Mouse (Mus musculus): ENCODE measurements around the gene Narf.

Narf gene

GRCm38 (mm10) chr11:121236564-121237344, at the start of gene Narf:
Gene Narf (plus strand): TSS chr11:121237253.
- DNase-seq (ENCODE audit: low spot score): peak; percentile 98

DNA sequence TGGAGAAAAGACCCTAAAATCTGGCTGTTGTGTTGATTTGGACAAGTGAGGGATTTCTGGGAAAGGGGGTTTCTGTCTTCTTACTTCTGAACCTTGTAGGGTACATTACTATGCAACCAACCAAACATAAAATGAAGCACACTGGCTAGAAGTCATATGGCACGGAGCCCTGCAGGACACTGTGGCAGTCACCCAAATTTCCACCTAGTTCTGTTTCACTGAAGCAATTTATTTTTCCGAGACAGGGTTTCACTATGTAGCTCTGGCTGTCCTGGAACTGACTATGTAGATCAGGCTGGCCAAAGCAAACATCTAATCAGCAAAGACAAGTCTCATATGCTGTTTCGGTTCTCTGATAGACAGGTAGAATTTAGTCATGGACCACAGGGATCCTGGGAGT, 47.4 kb upstream of the Narf start:
- no peak for DNase-seq (ENCODE audit: low spot score)

- DNase-seq (ENCODE audit: low spot score): no peak
Observed at GRCm38 (mm10) chr11:121192742-121193141, 44.3 kb upstream of the Narf start.

DNA sequence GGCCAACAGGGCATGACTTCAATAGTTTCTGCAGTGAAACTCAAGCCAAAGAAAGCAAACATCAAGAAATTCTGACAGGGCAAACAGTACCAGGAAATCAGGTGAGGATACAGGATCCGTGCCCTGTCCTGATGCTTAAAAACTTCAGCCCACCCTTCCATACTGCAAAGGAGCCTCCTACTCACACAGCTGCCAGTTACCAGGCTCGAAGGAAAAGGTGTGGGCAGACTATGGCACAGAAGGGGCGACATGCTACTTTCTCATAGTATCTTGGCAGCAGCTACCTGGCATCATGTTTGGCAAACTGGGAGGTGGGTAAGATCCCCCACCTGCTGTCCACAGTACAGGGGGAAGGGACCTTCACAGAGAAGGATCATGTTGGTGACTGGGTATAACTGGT, 43.6 kb upstream of the Narf start:
- DNase-seq (ENCODE audit: low spot score): no peak

GRCm38 (mm10) chr11:121198622-121199021, 38.4 kb upstream of the Narf start:
- DNase-seq (ENCODE audit: low spot score): no peak

DNA sequence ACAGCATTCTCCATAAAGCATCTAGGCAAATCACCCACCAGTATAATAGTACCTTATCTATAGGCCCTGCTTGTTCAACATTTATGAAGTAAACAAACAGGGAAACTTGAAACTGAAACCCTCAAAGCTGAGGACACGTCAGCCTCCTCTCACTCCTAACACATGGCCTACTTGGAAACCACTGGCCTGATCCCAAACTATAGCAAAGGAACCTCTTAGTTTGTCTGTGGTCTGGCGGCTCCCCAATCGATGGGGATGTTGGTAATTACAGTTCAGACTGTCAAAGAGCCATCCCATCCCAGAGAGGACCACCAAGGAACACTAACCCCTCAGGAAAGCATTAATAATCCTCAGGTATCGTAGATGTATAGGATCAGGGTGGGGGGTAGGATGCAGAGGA, 37.2 kb upstream of the Narf start:
- DNase-seq (ENCODE audit: low spot score): no peak

- DNase-seq (ENCODE audit: low spot score): no peak
Observed at GRCm38 (mm10) chr11:121200781-121201180, 36.3 kb upstream of the Narf start.

DNA sequence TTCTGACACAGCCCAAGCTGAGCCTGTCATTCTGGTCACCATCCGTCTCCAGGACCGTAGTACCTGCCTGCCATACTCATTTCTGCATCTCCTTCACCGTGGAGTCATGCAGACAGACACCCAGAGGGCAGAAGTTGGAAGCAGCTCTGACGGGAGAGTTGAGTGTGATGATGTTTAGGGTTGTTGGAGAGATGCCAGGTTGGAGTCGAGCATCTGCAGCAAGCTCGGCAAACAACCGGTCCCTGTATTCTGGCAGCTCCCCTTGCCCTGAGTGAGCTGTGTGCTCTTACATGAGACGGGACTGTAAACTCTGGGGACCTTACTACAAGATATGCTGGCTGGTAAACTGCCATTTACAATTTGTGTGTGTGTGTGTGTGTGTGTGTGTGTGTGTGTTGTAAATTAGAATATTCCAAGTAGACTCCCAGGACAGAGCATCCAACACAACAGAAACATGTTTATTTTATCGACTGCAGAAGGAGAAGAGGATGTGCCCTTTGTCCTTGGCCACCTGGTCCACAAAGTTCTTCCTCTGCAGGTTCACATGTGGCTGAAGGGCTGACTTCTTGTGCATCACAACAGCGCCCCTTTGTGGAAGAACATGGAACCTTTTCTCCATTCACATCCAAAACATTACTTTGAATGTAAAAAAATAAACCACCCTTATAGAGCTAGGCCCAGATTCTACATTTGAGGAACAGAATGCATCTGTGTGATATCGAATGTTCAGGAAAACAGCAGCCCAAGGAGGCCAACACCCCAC, 35.4 kb upstream of the Narf start:
- DNase-seq (ENCODE audit: low spot score): peak; percentile 74

GRCm38 (mm10) chr11:121203859-121204160, 33.2 kb upstream of the Narf start:
- DNase-seq (ENCODE audit: low spot score): no peak

DNA sequence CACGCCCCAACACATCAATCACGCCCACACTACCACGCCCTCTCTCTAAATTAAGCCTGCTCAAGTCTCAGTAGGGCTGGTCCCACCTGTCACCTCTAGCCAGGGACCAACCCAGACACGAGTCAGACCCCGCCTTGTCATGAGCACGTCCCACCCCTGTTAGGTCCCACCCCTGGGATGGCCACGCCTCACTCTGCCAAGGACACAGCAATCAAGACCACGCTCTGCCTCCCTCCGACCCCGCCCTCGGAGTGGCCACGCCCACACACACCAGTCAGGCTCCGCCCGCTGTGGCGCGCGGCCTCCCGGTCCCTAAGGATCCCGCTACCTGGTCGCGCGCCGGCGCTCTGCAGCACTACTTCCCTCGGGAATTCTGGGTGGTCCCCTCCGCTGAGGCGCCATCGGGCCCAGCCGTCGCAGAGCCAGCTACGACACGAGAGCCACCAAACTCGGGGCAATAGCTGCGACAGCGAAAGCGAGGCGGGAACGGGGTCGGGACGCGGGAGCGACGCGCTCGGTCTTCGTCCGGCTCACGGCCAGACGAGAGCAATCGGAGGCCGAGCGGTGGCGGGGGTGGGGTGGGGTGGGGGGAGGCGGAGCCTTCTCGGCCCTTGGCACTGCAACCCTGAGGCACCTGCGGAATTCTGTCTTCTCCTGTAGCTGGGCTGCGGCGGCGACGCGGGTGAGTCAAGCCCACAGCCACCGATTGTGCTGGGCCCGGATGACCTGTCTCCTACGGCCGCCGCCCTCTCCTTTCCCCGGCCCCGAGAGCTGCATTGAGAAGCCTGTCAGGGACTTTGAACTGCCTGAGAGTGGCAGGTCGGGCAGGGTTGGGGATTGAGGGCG, 32.7 kb upstream of the Narf start, which contains the start of the genes Hexdc and Ogfod3:
Gene Hexdc (plus strand): TSS at position 273 of the 846 bp plus-strand sequence.
Gene Ogfod3 (minus strand): TSS at position 551 of the 846 bp plus-strand sequence.
- peak; percentile 99 for DNase-seq (ENCODE audit: low spot score)

DNA sequence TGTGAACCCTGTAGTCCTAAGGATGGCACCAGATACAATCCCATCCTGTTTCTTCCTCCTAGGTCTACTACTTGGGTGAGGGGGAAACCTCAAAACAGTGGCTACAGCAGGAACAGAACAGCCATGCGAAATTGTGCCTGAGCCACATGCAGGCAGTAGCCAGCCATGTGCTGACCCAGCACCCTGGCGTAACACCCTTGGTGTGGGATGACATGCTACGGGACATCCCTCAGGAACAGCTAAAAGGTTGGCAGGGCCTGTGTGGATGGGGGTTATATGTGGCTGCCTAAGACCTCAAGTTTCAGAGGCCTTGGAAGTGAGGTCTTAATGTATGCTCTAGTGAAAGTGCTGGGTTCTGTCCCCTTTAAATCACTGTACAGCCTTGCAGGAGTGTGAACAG, 20.2 kb upstream of the Narf start:
- no peak for DNase-seq (ENCODE audit: low spot score)

DNA sequence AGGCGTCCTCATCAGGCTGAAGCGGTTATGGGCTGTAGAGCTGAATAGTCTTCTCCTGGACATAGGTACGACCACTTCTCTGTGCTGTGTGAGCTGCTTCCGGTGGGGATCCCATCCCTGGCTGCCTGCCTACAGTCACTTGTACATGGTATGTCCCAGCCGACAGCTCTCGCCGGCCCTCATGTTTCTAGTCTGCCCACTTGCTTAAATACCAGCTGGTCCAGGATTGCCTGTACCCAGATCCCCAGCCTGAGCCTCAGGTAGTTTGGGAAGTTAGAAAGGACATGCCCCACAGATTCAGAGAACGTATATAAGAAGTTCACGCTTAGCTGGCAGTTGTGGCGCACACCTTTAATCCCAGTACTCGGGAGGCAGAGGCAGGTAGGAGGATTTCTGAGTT, 17.3 kb upstream of the Narf start:
- no peak for DNase-seq (ENCODE audit: low spot score)

DNA sequence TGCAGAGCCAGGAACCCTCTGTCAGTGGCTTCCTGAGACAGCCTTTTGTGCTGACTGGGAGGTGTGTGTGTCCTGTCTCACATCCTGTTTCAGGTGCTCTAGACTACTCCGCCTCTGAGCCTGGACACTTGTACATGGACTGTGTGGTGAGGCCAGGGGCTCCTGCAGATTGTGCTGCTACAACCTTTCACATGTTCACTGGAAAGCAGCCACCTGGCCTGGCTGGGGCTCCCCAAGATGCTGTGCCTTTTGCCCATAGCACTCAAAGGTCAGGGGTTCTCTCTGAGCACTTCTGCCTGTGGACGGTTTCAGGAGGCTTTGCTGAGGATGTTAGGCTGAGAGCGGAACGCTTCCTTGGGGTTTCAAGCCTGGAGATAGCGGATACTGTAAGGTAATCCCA, 16.3 kb upstream of the Narf start:
- DNase-seq (ENCODE audit: low spot score): no peak

DNA sequence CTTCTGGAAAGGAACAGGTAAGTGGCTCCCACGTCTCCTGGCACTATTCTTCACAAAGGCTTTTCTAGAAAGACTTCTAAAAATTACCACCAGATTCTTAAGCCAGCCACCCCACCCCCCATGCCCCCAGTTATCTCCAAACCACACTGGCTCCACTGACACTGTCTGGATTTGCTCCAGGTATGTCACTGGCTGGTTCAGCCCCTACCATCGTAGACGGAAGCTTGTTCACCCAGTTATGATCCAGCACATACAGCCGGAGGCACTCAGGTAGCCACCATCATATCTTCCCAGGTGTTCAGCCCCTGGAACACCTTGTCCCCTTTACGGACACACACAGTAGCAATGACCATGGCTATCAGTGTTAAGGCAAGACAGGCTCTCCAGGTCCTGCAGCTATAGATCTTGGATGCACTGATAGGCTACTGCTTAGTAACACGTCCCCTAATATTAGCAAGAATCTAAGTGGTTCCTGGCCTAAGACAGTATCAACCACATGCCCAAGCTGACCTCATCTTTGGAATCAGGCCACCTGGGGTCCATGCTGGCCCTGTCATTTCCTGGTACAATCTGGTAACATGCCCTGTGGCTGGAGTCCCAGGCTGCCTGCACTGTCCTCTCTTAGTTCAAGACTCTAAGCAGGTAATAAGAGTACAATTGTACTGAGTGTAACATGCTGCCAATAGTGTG, 15.6 kb upstream of the Narf start:
- no peak for DNase-seq (ENCODE audit: low spot score)

DNA sequence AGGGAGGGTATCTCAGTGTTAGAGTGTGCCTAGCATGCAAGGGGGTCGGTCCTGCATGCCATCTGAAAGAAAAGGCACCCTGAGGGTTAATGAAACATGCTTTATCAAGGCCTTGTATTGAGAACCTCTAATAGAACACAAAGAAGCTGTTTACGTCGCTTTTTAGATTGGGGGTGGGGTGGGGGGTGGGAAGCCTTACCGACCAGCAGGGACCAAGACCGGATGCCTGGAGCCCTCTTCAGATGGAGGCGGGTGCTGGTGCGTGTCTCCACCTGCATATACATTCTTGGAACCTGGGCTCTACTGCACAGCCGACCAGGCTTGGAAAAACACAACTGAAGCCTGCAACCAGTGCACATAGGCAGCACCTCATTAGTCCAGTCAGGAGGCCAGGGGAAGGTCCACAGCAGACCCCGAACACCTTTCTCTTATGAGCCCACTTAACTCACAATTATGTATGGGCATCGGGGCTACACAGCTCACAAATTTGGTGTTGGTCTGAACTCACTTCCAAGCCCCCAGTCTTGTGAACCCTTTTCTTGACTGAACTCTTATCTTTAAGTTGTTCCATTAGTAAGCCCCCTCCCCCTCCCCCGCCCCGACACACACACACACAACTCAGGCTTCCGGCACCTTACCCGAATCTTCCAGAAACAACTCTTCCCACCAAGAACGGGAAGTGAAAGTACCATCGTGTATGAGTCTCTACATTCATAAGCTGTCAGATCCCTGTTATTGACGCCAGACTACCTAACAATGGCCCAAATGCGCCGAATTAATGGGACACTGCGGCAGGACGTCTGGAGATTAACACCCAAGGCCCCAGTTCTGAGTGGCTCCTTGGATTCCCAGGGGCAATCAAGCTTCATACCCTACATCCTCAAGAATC, 8.7 kb upstream of the Narf start:
- no peak for DNase-seq (ENCODE audit: low spot score)

DNA sequence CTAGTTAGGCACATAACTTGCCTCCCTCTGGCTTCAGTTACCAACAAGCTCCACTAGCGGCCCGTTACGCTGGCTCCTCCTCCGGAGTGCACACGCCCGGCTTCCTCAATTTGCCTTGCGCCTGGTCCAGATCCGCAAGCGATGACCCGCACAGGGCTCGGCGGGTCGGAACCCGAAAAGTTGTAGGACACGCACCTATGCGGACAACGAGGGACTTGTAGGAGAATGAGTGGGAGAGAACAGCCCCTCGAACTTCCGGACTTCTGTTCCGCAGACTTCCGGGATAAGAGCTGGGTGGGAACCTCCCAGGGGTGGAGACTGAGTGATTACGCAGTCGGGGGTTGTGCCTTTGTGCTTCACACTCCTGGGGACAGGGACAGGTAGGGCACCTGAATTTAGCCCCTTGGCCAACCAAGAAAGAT, 8.0 kb upstream of the Narf start, which contains the start of gene Cybc1:
Gene Cybc1 (minus strand): TSS at position 305 of the 422 bp plus-strand sequence.
- DNase-seq (ENCODE audit: low spot score): peak; percentile 72

- no peak for DNase-seq (ENCODE audit: low spot score)
Observed at GRCm38 (mm10) chr11:121231191-121231590, 5.9 kb upstream of the Narf start.

GRCm38 (mm10) chr11:121231628-121232291, 5.3 kb upstream of the Narf start:
- DNase-seq (ENCODE audit: low spot score): no peak

GRCm38 (mm10) chr11:121232706-121233105, 4.3 kb upstream of the Narf start:
- no peak for DNase-seq (ENCODE audit: low spot score)
